Mouse (Mus musculus) G1E (cell line): Measurements from ENCODE around the gene Tmigd1.

Source experiments
- CTCF ChIP-seq: IDR thresholded peaks from 2 replicates; pipeline ENCODE4 v1.5.1; 2012; ENCODE audit warnings: low read depth, low read length, inconsistent platforms, mixed read lengths
- GATA1 ChIP-seq: IDR thresholded peaks from 2 replicates; pipeline ENCODE4 v1.6.1; 2012; ENCODE audit warnings: borderline replicate concordance, low read length, inconsistent platforms, mixed read lengths

DNA sequence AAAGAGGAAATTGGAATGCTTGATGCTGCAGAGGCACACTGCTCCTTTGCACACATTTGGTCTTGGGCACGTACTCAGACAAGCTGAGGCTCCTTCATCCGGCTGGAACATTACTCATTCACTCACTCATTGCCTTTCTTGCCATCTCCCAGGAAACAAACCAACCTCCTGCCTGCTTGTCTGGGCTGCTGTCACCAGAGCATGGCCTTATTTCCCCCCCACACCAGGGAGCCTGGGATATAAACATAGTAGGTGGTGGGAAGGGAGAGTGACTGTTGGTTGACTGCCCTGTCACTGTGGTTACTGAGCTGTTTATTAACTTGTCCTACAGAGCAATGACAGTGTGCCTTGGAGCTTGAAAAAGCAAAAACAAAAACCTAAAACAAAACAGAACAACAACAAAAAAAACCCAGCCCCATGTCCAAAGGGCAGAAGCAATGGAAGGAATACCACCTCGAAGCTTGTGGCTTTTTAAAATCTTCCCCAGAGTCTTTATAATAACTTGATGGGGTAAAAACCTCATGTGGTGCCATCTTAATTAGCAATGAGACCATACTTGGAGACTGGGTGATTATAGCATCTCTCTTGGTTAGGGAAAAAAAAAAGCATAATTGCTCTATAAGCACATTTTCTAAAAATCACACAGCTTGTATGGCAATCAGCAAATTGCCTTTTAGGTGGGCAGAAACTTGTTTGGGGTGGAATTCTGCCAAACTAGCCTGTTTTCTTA, 9.5 kb downstream of the Tmigd1 start:
- TF ChIP-seq CTCF: no peak
- no peak for TF ChIP-seq GATA1
